Mouse (Mus musculus) G1E (cell line): ENCODE results near the gene Vipr1. TPM values are rescaled to one million over a fixed set of nuclear protein-coding genes. Genes with fewer than 3 reads are reported as not detected.
A peak's percentile ranks its signal among the peaks of the same experiment; 100 is the strongest.

Experiments used
- ATAC-seq: 2 replicates; pipeline ENCODE4 v1.8.0; 2016; ENCODE audit warnings: mild to moderate bottlenecking; ENCODE audit not compliant: insufficient number of reproducible peaks, poor library complexity, low FRiP score, severe bottlenecking; ENCODE audit errors: extremely low read depth
- DNase-seq: peaks from one replicate; pipeline ENCODE4 v3.0.0; 2012; ENCODE audit warnings: low spot score
- H3K27me3 ChIP-seq: 2 replicates; pipeline ENCODE4 v1.6.1; 2012; ENCODE audit warnings: mild to moderate bottlenecking, low read length, inconsistent platforms; ENCODE audit not compliant: insufficient read depth
- H3K36me3 ChIP-seq: replicated peaks from 2 replicates; pipeline ENCODE3; 2012; ENCODE audit warnings: mild to moderate bottlenecking, inconsistent platforms
- H3K4me1 ChIP-seq: 2 replicates; pipeline ENCODE4 v1.6.1; 2012; ENCODE audit warnings: low read depth, low read length, inconsistent platforms, mixed read lengths; ENCODE audit not compliant: insufficient read depth
- H3K4me3 ChIP-seq: 2 replicates; pipeline ENCODE4 v1.5.1; 2012; ENCODE audit warnings: low read depth, mild to moderate bottlenecking, inconsistent platforms, low read length, moderate library complexity, mixed read lengths
- H3K9me3 ChIP-seq: replicated peaks from 2 replicates; pipeline ENCODE4 v1.6.1; 2012; ENCODE audit warnings: inconsistent platforms
- CTCF ChIP-seq: IDR thresholded peaks from 2 replicates; pipeline ENCODE4 v1.5.1; 2012; ENCODE audit warnings: low read depth, low read length, inconsistent platforms, mixed read lengths
- GATA1 ChIP-seq: IDR thresholded peaks from 2 replicates; pipeline ENCODE4 v1.6.1; 2012; ENCODE audit warnings: borderline replicate concordance, low read length, inconsistent platforms, mixed read lengths
- GATA2 ChIP-seq: IDR thresholded peaks from 2 replicates; pipeline ENCODE4 v1.6.1; 2012; ENCODE audit warnings: low read depth, low read length, inconsistent platforms, borderline replicate concordance
- POLR2AphosphoS5 ChIP-seq: IDR thresholded peaks from 2 replicates; pipeline ENCODE4 v1.6.1; 2012; ENCODE audit warnings: low read depth, low read length, inconsistent platforms; ENCODE audit not compliant: insufficient replicate concordance
- TAL1 ChIP-seq: conservative IDR thresholded peaks from 2 replicates; pipeline ENCODE4 v1.6.1; 2012; ENCODE audit warnings: low read depth, low read length, inconsistent platforms, mixed read lengths
- polyA plus RNA-seq: library from polyadenylated mRNA; stranded (reverse); fragments of >175 nt; gene quantifications from 2 replicates; pipeline ENCODE4 v1.2.3, GENCODE M21; 2012
- total RNA-seq, 2 experiments: library from RNA; stranded (forward) in 1 of 2; stranded (reverse) in 1 of 2; fragments of 200-1000 nt in 1 of 2; fragments of >200 nt in 1 of 2; fragmentation: Nextera tagmentation in 1 of 2; gene quantifications; 2 replicates each; pipeline ENCODE4 v1.2.3; 2014 to 2017

The Vipr1 gene
- total and polyA plus RNA-seq, 3 experiments = under 0.01 TPM; not detected in 2

- Histone ChIP-seq H3K36me3 (peaks cover 33% of the 10 kb centered on the region), H3K4me1 (peaks cover 2% of the 10 kb centered on the region; the same call in 1 of the 2 replicates), H3K4me3 (no peak overlapping the region; the same call in 1 of the 2 replicates), H3K27me3 (no peaks in the 10 kb centered on the region), H3K9me3 (peaks cover 8% of the 10 kb centered on the region)
- TF ChIP-seq CTCF (peak; percentile 90), POLR2AphosphoS5 (no peak)
- DNase-seq (no peak), ATAC-seq (no peak)
Observed at GRCm38 (mm10) chr9:121697150-121698049, 54.9 kb downstream of the Vipr1 start.

GRCm38 (mm10) chr9:121704261-121704645 is 61.7 kb downstream of the Vipr1 start:
- no peaks in the 10 kb centered on the region for H3K9me3 ChIP-seq
- DNase-seq = no peak
- ATAC-seq = no peak
- H3K4me3 ChIP-seq = peak overlapping the region; percentile 84
- no peak for TF ChIP-seq TAL1
- TF ChIP-seq CTCF = no peak
- no peak for TF ChIP-seq POLR2AphosphoS5
- no peak for TF ChIP-seq GATA1
- TF ChIP-seq GATA2 = no peak
- no peaks in the 10 kb centered on the region for H3K27me3 ChIP-seq
- no peaks in the 10 kb centered on the region for H3K36me3 ChIP-seq
- H3K4me1 ChIP-seq = peaks cover 50% of the 10 kb centered on the region

- peak; percentile 89 for DNase-seq
- Histone ChIP-seq H3K27me3 (no peaks in the 10 kb centered on the region), H3K36me3 (no peaks in the 10 kb centered on the region), H3K9me3 (no peaks in the 10 kb centered on the region), H3K4me1 (peaks cover 57% of the 10 kb centered on the region), H3K4me3 (peak within 1 kb of the TSS; percentile 84)
- TF ChIP-seq GATA1 (no peak), GATA2 (no peak), TAL1 (no peak), POLR2AphosphoS5 (no peak), CTCF (no peak)
- peak; percentile 81 for ATAC-seq
Observed at GRCm38 (mm10) chr9:121704646-121705625, 62.4 kb downstream of the Vipr1 start, which contains the start of gene Sec22c. Gene Sec22c (minus strand): TSS chr9:121705490.

GRCm38 (mm10) chr9:121706029-121706675 is 63.6 kb downstream of the Vipr1 start:
- Histone ChIP-seq H3K4me1 (peaks cover 62% of the 10 kb centered on the region), H3K27me3 (no peaks in the 10 kb centered on the region), H3K9me3 (no peaks in the 10 kb centered on the region), H3K36me3 (no peaks in the 10 kb centered on the region), H3K4me3 (no peak overlapping the region; the same call in 1 of the 2 replicates)
- ATAC-seq (no peak), DNase-seq (no peak)
- TF ChIP-seq GATA1 = no peak
- TF ChIP-seq GATA2 = no peak
- no peak for TF ChIP-seq POLR2AphosphoS5
- TF ChIP-seq TAL1 = no peak
- TF ChIP-seq CTCF = no peak

GRCm38 (mm10) chr9:121707801-121708200 is 65.3 kb downstream of the Vipr1 start:
- no peak for ATAC-seq
- DNase-seq = no peak
- no peak for TF ChIP-seq TAL1
- TF ChIP-seq GATA2 = no peak
- TF ChIP-seq CTCF = no peak
- no peak for TF ChIP-seq POLR2AphosphoS5
- no peak for TF ChIP-seq GATA1
- no peaks in the 10 kb centered on the region for H3K9me3 ChIP-seq
- peaks cover 73% of the 10 kb centered on the region for H3K4me1 ChIP-seq
- no peak overlapping the region for H3K4me3 ChIP-seq
- peaks cover 15% of the 10 kb centered on the region for H3K36me3 ChIP-seq
- H3K27me3 ChIP-seq = no peaks in the 10 kb centered on the region
